Mouse (Mus musculus): ENCODE results near the gene Lgals2.

- no peak for TF ChIP-seq GATA1 (IDR thresholded peaks at IDR 0.05; ENCODE audit: low read length)
- TF ChIP-seq TAL1 (IDR thresholded peaks at IDR 0.05; ENCODE audit: low read length): no peak
Measured at GRCm38 (mm10) chr15:78849485-78849884, 5.8 kb downstream of the Lgals2 start.

Measured in erythroblast, embryonic 14.5 days (primary cell).